Mouse (Mus musculus): ENCODE measurements at regions not wholly inside any gene's neighbourhood (a gene's known extent, or its start where the extent isn't known, plus 50 kb on each side); places are given as distances from the start of the nearest gene placed in this dataset.

DNA sequence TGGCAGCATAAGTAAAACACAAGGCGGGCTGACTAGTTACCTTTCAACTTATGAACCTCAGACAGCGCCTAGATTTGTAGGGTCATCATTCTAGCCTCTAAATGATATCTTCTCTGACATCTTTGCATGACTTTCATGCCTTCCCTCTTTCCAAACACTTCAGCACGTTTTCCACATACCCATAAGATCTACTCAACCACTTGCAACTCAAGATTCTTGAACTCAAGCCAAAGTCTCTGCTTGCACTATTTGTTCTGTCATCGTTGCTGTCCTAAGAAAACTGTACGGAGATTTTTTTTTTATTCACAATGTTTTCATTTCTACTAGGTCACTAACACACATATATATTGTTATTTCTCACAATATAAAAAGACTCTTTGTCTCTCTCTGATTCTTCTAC, 150.8 kb upstream of the Lsm8 start:
- H3K27ac ChIP-seq (ENCODE audit: low read length) = no peak overlapping the region
- no peaks in the 10 kb centered on the region for H3K9me3 ChIP-seq (replicated peaks; ENCODE audit: control insufficient read depth, low read length, poor library complexity, severe bottlenecking)
- WGBS = 81% methylated on average over 5 of the region's 5 CpGs
- H3K9ac ChIP-seq (ENCODE audit: low read depth, low read length) = no peak overlapping the region
- H3K4me3 ChIP-seq (ENCODE audit: low read depth, low read length) = no peak overlapping the region
- peaks cover 4% of the 10 kb centered on the region for H3K4me1 ChIP-seq (ENCODE audit: control insufficient read depth, insufficient read depth, low read length)
- H3K4me2 ChIP-seq (ENCODE audit: low read length) = no peak overlapping the region
- no peaks in the 10 kb centered on the region for H3K36me3 ChIP-seq (ENCODE audit: control insufficient read depth, insufficient read depth, low read length)
- no peak for ATAC-seq
- no peaks in the 10 kb centered on the region for H3K27me3 ChIP-seq (ENCODE audit: control insufficient read depth, insufficient read depth, low read depth, low read length)

DNA sequence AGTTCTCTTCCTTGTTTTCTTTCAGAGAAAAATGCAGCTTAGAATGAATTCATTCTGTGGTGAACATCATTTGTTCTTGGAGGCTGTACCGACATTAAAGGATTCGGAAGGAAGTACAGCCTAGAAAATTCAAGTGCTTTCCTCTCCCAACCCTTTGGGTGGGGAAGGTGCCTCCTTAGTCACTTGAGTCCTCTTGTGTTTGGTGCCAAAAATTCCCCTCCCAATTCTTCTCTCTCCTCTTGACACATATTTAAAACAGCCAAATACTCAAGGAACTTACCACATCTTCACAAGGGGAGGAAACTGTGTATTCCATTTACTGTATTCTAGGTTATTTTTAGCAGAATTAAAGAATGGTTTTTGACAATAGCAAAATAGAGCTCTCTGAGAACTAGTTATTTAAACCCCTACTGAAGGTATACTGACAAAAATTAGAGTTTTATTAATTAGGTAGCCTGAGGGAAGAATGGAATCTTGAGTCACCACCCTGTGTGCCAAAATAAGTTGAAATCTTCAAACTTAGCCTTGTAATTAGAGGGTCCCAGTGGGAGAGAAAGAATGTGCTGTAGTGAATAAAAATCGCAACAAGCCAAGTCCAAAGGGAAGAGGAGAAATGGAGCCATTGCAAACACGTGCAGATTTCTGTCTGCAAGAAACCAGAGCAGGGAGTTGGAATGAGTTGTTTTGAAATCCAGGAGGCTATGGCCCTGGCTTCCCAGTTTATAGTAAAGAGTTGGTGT, 149.2 kb upstream of the Lsm8 start:
- Histone ChIP-seq H3K9ac (ENCODE audit: low read depth, low read length) (no peak overlapping the region), H3K9me3 (replicated peaks; ENCODE audit: control insufficient read depth, low read length, poor library complexity, severe bottlenecking) (no peaks in the 10 kb centered on the region), H3K27ac (ENCODE audit: low read length) (peak overlapping the region; percentile 2), H3K4me1 (ENCODE audit: control insufficient read depth, insufficient read depth, low read length) (peaks cover 4% of the 10 kb centered on the region), H3K27me3 (ENCODE audit: control insufficient read depth, insufficient read depth, low read depth, low read length) (no peaks in the 10 kb centered on the region), H3K4me3 (ENCODE audit: low read depth, low read length) (no peak overlapping the region), H3K4me2 (ENCODE audit: low read length) (no peak overlapping the region), H3K36me3 (ENCODE audit: control insufficient read depth, insufficient read depth, low read length) (no peaks in the 10 kb centered on the region)
- ATAC-seq = peak; percentile 52
- 44% methylated on average over 4 of the region's 4 CpGs for WGBS

DNA sequence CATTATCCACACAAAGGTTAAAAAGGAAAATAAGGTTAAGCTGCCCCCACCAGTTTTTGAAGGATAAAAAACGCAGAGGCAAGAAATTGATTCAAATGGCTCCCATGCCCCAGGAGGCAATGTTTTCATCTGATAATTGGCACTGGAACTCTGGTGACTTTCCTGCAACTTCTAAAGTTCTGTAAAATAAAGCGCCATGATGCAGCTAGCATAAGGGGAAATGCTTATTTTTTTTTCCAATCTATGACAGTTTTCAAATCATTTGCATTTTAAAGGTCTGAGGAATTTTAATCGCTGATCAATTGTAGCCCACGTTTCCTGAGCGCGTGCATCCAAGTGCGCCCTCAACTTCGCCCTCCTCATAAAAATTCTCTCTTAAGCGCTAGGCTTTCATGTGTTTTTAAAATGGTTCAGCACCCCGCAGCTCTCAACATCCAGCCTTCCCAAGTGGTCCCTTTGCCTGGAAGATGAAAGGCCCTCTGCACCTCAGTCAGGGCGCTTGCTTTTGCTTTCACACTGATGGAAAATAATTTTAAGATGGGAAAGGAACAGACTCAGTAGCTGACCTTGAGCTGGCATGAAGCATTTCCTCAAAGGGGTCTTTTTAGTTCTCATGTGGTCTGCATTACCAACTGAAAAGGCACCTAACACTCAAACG, 148.5 kb upstream of the Lsm8 start:
- ATAC-seq = peak; percentile 92
- Histone ChIP-seq H3K4me1 (ENCODE audit: control insufficient read depth, insufficient read depth, low read length) (peaks cover 4% of the 10 kb centered on the region), H3K9me3 (replicated peaks; ENCODE audit: control insufficient read depth, low read length, poor library complexity, severe bottlenecking) (no peaks in the 10 kb centered on the region), H3K36me3 (ENCODE audit: control insufficient read depth, insufficient read depth, low read length) (no peaks in the 10 kb centered on the region), H3K27ac (ENCODE audit: low read length) (peak overlapping the region; percentile 50), H3K4me2 (ENCODE audit: low read length) (peak overlapping the region; percentile 31; the same call in 1 of the 2 replicates), H3K27me3 (ENCODE audit: control insufficient read depth, insufficient read depth, low read depth, low read length) (no peaks in the 10 kb centered on the region), H3K4me3 (ENCODE audit: low read depth, low read length) (no peak overlapping the region), H3K9ac (ENCODE audit: low read depth, low read length) (no peak overlapping the region)
- WGBS = 7% methylated on average over 12 of the region's 12 CpGs

DNA sequence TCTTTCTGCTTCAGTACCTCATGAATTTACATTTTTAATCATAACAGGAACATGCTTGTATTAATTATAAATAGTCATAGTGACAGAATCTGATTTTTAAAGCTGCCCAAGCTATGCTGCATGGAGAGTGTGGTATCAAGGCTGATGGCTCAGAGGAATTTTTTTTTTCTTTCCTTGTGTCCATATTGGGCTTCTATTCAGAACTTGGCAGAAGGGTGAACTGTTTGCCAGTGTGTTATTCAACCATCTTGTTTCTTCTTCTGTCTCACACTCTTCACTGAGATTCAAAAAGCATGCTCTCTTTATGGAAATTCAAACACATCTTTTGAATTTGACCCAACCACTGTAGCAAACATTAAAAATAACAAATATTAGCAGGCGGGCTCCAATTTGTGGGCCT, 137.6 kb upstream of the Lsm8 start:
- 0 out of 2 replicates have a peak overlapping the region, but pooled peaks have one; percentile 4 for H3K27ac ChIP-seq (ENCODE audit: low read length)
- no peaks in the 10 kb centered on the region for H3K4me1 ChIP-seq (ENCODE audit: control insufficient read depth, insufficient read depth, low read length)
- H3K4me3 ChIP-seq (ENCODE audit: low read depth, low read length) = no peak overlapping the region
- no peaks in the 10 kb centered on the region for H3K9me3 ChIP-seq (replicated peaks; ENCODE audit: control insufficient read depth, low read length, poor library complexity, severe bottlenecking)
- no peak for ATAC-seq
- H3K36me3 ChIP-seq (ENCODE audit: control insufficient read depth, insufficient read depth, low read length) = no peaks in the 10 kb centered on the region
- H3K4me2 ChIP-seq (ENCODE audit: low read length) = no peak overlapping the region
- no peak overlapping the region for H3K9ac ChIP-seq (ENCODE audit: low read depth, low read length)
- 77% methylated on average over 1 of the region's 1 CpGs for whole genome bisulfite sequencing
- H3K27me3 ChIP-seq (ENCODE audit: control insufficient read depth, insufficient read depth, low read depth, low read length) = no peaks in the 10 kb centered on the region

DNA sequence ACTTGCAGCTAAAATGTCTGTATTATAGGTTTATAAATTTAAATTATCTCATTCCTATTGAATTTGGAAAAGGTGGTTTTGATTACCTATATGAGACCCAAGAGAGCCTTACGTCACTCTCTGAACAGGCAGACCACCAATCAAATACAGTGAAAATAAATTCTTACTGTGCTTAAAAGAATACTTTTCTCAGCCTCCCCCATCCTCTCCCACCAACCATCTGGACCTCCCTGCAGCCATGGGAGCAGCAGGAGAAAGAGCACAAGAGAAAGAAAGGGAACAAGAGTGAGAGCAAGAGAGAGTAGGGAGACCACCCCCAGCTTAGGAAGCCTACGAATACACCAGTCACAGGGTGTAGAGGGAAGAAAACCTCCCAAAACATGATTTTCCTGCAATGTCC, 99.5 kb upstream of the Lsm8 start:
- no peaks in the 10 kb centered on the region for H3K4me1 ChIP-seq (ENCODE audit: control insufficient read depth, insufficient read depth, low read length)
- H3K4me2 ChIP-seq (ENCODE audit: low read length) = no peak overlapping the region
- H3K27ac ChIP-seq (ENCODE audit: low read length) = no peak overlapping the region
- no peak for ATAC-seq
- H3K27me3 ChIP-seq (ENCODE audit: control insufficient read depth, insufficient read depth, low read depth, low read length) = no peaks in the 10 kb centered on the region
- no peak overlapping the region for H3K4me3 ChIP-seq (ENCODE audit: low read depth, low read length)
- H3K9me3 ChIP-seq (replicated peaks; ENCODE audit: control insufficient read depth, low read length, poor library complexity, severe bottlenecking) = no peaks in the 10 kb centered on the region
- WGBS = 68% methylated on average over 2 of the region's 2 CpGs
- H3K36me3 ChIP-seq (ENCODE audit: control insufficient read depth, insufficient read depth, low read length) = no peaks in the 10 kb centered on the region
- no peak overlapping the region for H3K9ac ChIP-seq (ENCODE audit: low read depth, low read length)

DNA sequence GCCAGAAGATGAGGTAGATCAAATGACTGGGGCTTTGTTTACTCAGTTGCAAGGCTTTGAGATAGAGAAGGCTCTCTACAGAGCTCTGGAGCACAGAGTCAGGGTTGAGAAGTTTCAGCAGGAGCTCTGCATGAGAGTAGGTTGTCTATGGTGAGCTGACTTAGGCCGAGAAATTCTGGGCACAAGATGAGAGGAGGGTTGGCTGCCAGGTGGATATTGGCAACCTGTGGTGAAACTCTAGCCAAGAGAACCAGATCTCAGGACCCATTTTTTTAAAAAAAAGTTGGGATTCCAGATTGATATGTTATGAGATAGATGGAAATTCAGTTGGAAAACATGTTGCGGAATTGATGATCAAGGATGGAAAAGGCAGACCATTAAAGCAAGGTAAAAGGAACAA, 83.8 kb upstream of the Lsm8 start:
- Histone ChIP-seq H3K4me3 (ENCODE audit: low read depth, low read length) (no peak overlapping the region), H3K27me3 (ENCODE audit: control insufficient read depth, insufficient read depth, low read depth, low read length) (no peaks in the 10 kb centered on the region), H3K27ac (ENCODE audit: low read length) (no peak overlapping the region), H3K4me2 (ENCODE audit: low read length) (no peak overlapping the region), H3K9me3 (replicated peaks; ENCODE audit: control insufficient read depth, low read length, poor library complexity, severe bottlenecking) (no peaks in the 10 kb centered on the region), H3K36me3 (ENCODE audit: control insufficient read depth, insufficient read depth, low read length) (no peaks in the 10 kb centered on the region), H3K4me1 (ENCODE audit: control insufficient read depth, insufficient read depth, low read length) (no peaks in the 10 kb centered on the region), H3K9ac (ENCODE audit: low read depth, low read length) (no peak overlapping the region)
- WGBS = 91% methylated on average over 2 of the region's 2 CpGs
- ATAC-seq = no peak

DNA sequence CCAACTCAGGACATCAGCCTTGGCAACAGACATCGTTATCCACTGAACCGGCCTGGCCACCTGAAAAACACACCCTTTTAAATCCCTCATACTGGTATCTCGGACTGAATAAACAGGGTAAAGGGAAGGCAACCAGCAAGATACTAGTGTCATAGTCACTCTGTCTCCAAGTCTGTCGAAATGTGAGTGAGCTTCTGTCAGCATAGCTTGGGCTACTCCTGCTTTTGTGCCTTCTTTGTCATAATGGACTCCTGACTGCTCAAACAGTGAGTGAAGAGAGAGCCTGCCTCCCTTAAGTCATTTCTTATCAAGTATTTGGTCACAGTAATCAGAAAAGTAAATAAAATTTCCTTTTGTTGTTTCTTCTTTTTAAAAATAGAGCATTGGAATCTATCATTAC, 53.0 kb upstream of the Lsm8 start:
- H3K9me3 ChIP-seq (replicated peaks; ENCODE audit: control insufficient read depth, low read length, poor library complexity, severe bottlenecking) = no peaks in the 10 kb centered on the region
- H3K4me1 ChIP-seq (ENCODE audit: control insufficient read depth, insufficient read depth, low read length) = no peaks in the 10 kb centered on the region
- no peak for ATAC-seq
- no peak overlapping the region for H3K4me2 ChIP-seq (ENCODE audit: low read length)
- no peak overlapping the region for H3K9ac ChIP-seq (ENCODE audit: low read depth, low read length)
- no peaks in the 10 kb centered on the region for H3K36me3 ChIP-seq (ENCODE audit: control insufficient read depth, insufficient read depth, low read length)
- WGBS = 35% methylated on average over 4 of the region's 4 CpGs
- no peak overlapping the region for H3K4me3 ChIP-seq (ENCODE audit: low read depth, low read length)
- 0 out of 2 replicates have a peak overlapping the region, but pooled peaks have one; percentile 2 for H3K27ac ChIP-seq (ENCODE audit: low read length)
- no peaks in the 10 kb centered on the region for H3K27me3 ChIP-seq (ENCODE audit: control insufficient read depth, insufficient read depth, low read depth, low read length)

DNA sequence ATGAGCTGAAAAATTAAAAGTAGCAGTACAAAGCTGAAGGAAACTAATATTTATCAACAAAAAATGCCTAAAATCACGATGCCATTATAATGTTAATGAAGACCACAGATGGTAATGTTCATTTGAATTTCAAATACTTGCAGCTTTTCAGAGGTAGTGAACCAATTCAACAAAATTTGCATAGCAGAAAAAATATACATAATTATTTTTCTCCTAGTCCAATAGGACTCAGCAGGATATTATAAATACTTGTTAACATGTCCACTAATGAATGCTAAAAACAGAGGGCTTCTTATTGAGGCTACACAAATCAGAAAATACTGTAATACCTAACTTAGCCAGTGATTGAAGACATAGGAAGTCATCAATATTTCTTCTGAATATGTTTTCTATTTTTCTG, 52.5 kb upstream of the Lsm8 start:
- Histone ChIP-seq H3K9ac (ENCODE audit: low read depth, low read length) (no peak overlapping the region), H3K9me3 (replicated peaks; ENCODE audit: control insufficient read depth, low read length, poor library complexity, severe bottlenecking) (no peaks in the 10 kb centered on the region), H3K4me2 (ENCODE audit: low read length) (no peak overlapping the region), H3K27me3 (ENCODE audit: control insufficient read depth, insufficient read depth, low read depth, low read length) (no peaks in the 10 kb centered on the region), H3K4me1 (ENCODE audit: control insufficient read depth, insufficient read depth, low read length) (no peaks in the 10 kb centered on the region), H3K36me3 (ENCODE audit: control insufficient read depth, insufficient read depth, low read length) (no peaks in the 10 kb centered on the region), H3K4me3 (ENCODE audit: low read depth, low read length) (no peak overlapping the region), H3K27ac (ENCODE audit: low read length) (no peak overlapping the region)
- WGBS = 4% methylated on average over 1 of the region's 1 CpGs
- ATAC-seq = peak; percentile 64

DNA sequence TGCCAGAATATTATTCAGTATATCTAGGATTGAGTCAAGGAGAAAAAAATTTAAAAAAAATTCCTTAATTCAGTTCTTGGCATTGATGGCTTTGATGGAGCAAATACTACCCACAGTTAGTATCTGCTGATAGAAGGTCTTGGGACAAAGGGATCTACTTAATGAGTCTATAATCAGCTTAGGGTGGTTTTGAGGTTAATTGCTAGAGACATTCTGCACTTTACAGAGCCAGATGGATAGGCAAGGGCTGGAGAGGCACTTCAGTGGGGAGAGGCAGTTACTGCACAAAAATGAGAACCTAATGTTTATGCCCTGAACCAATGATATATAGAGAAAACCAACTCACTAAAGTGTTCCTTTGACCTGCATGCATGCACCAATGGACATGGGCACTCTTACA, 51.8 kb upstream of the Lsm8 start:
- H3K27me3 ChIP-seq (ENCODE audit: control insufficient read depth, insufficient read depth, low read depth, low read length) = no peaks in the 10 kb centered on the region
- no peaks in the 10 kb centered on the region for H3K36me3 ChIP-seq (ENCODE audit: control insufficient read depth, insufficient read depth, low read length)
- H3K4me1 ChIP-seq (ENCODE audit: control insufficient read depth, insufficient read depth, low read length) = no peaks in the 10 kb centered on the region
- no peak overlapping the region for H3K4me2 ChIP-seq (ENCODE audit: low read length)
- no peak overlapping the region for H3K27ac ChIP-seq (ENCODE audit: low read length)
- ATAC-seq = 0 out of 2 replicates have a peak, but pooled peaks have one; percentile 68
- no peak overlapping the region for H3K9ac ChIP-seq (ENCODE audit: low read depth, low read length)
- no peak overlapping the region for H3K4me3 ChIP-seq (ENCODE audit: low read depth, low read length)
- no peaks in the 10 kb centered on the region for H3K9me3 ChIP-seq (replicated peaks; ENCODE audit: control insufficient read depth, low read length, poor library complexity, severe bottlenecking)
